Mouse (Mus musculus) intestine, embryonic 14.5 days (tissue): ENCODE data around the gene Pcnx. TPM values are rescaled to one million over a fixed set of nuclear protein-coding genes. Genes with fewer than 3 reads are reported as not detected.

Experiments
- ATAC-seq: fragments of 200-750 bp; cut with Nextera tagmentation; replicated peaks from 2 replicates; pipeline ENCODE4 v1.8.0; 2017; ENCODE audit warnings: low read depth, moderate number of reproducible peaks, moderate TSS enrichment, moderate library complexity; ENCODE audit not compliant: low FRiP score, low TSS enrichment
- DNase-seq: peaks from one replicate; pipeline ENCODE4 v3.0.0-alpha.2; 2018; ENCODE audit warnings: low spot score
- H3K27ac ChIP-seq: fragments of 300-500 bp; sonication (generic); 2 replicates; pipeline ENCODE4 v1.5.1; 2014; ENCODE audit warnings: low read depth, mild to moderate bottlenecking, control low read depth
- H3K27me3 ChIP-seq: fragments of 300-500 bp; sonication (generic); replicated peaks from 2 replicates; pipeline ENCODE4 v1.6.1; 2014; ENCODE audit warnings: low read length, control low read depth; ENCODE audit not compliant: control insufficient read depth, insufficient read depth
- H3K36me3 ChIP-seq: fragments of 300-500 bp; sonication (generic); 2 replicates; pipeline ENCODE4 v1.6.1; 2014; ENCODE audit warnings: low read length, control low read depth; ENCODE audit not compliant: control insufficient read depth, insufficient read depth
- H3K4me1 ChIP-seq: fragments of 300-500 bp; sonication (generic); replicated peaks from 2 replicates; pipeline ENCODE4 v1.6.1; 2014; ENCODE audit warnings: low read length, control low read depth, mixed read lengths; ENCODE audit not compliant: control insufficient read depth, insufficient read depth
- H3K4me2 ChIP-seq: fragments of 300-500 bp; sonication (generic); 2 replicates; pipeline ENCODE4 v1.6.1; 2014; ENCODE audit warnings: low read length
- H3K4me3 ChIP-seq: fragments of 300-500 bp; sonication (generic); 2 replicates; pipeline ENCODE4 v1.5.1; 2014; ENCODE audit warnings: low read depth, low read length, control low read depth, mixed read lengths
- H3K9ac ChIP-seq: fragments of 300-500 bp; sonication (generic); 2 replicates; pipeline ENCODE4 v1.6.1; 2014; ENCODE audit warnings: mild to moderate bottlenecking, low read length
- H3K9me3 ChIP-seq: fragments of 300-500 bp; sonication (generic); 2 replicates; pipeline ENCODE4 v1.6.1; 2016; ENCODE audit warnings: low read length, control low read depth; ENCODE audit not compliant: control insufficient read depth
- WGBS: fragments of 180-500 bp; shearing (Covaris S2); extraction: QIAGEN DNeasy Blood & Tissue Kit; methylation state at CpG from one replicate; pipeline ENCODE4 v1.1.7; 2014; 5-methylcytosine and 5-hydroxymethylcytosine counted together
- polyA plus RNA-seq: library from polyadenylated mRNA; unstranded; fragments of >200 nt; fragmentation: Nextera tagmentation; extraction: Ambion mirVana; gene quantifications from 2 replicates; pipeline ENCODE4 v1.2.1, GENCODE M21; 2014

Pcnx gene
- polyA plus RNA-seq, 1 experiment from 2014 or later, result 18.2 TPM

- Histone ChIP-seq H3K9me3 (no peaks in the 10 kb centered on the region), H3K9ac (no peak overlapping the region), H3K4me2 (peak overlapping the region; percentile 27), H3K36me3 (no peaks in the 10 kb centered on the region), H3K27me3 (no peaks in the 10 kb centered on the region), H3K4me1 (no peaks in the 10 kb centered on the region), H3K4me3 (no peak overlapping the region), H3K27ac (no peak overlapping the region)
- 20% methylated on average over 14 of the region's 14 CpGs for WGBS
- DNase-seq (no peak), ATAC-seq (no peak)
These were observed 14.8 kb upstream of the Pcnx start for GRCm38 (mm10) chr12:81844981-81845380.

DNA sequence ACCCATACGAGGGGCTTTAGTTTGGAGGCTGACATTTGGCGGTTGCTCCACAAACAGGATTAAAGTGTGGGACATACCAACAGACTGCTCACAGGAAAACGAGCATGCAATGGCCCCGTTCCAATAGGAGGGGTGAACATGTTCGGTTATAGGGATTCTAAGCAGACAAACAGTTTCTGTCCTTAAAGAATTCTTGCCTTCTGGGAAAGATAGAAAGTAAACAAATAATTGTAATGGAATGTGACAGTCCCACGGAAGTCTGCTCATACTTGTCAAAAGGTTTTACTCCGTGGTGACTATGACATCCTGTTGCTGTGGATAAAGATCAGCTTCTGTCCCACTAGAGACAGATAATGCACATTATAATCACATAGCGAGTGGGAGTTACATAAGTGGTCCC lies 10.2 kb upstream of the Pcnx start:
- Histone ChIP-seq H3K27me3 (no peaks in the 10 kb centered on the region), H3K27ac (no peak overlapping the region), H3K36me3 (no peaks in the 10 kb centered on the region), H3K4me3 (no peak overlapping the region), H3K4me2 (no peak overlapping the region), H3K4me1 (no peaks in the 10 kb centered on the region), H3K9me3 (no peaks in the 10 kb centered on the region), H3K9ac (no peak overlapping the region)
- ATAC-seq (no peak), DNase-seq (no peak)
- WGBS, result 60% methylated on average over 8 of the region's 8 CpGs

DNA sequence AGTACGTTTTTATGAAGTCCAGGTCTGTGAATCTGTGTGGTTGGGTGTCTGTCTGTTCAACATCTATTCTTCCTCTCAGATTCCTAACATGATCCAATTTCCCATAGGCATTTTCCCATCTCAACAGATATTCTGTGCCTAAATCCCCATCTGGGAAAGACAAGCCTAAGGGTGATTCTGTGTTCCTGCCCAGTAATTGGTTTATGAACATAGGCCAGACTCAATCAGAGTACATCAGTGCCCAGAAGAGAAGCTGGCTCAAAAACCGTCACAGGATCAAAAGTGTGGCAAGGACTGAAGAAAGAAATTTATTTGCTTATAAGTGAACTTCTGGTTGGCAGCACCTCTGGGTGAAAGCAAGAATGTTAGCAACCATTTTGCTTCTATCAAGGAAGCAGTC lies 7.3 kb upstream of the Pcnx start:
- Histone ChIP-seq H3K4me2 (no peak overlapping the region), H3K4me1 (peaks cover 8% of the 10 kb centered on the region), H3K36me3 (no peaks in the 10 kb centered on the region), H3K27ac (peak overlapping the region; percentile 48), H3K27me3 (no peaks in the 10 kb centered on the region), H3K9ac (no peak overlapping the region), H3K4me3 (no peak overlapping the region), H3K9me3 (no peaks in the 10 kb centered on the region)
- ATAC-seq, result no peak
- DNase-seq, result no peak
- WGBS, result 77% methylated on average over 2 of the region's 2 CpGs

- no peak overlapping the region for H3K4me2 ChIP-seq
- H3K36me3 ChIP-seq, result no peaks in the 10 kb centered on the region
- H3K9ac ChIP-seq, result no peak overlapping the region
- 54% methylated on average over 14 of the region's 14 CpGs for WGBS
- H3K27me3 ChIP-seq, result no peaks in the 10 kb centered on the region
- H3K9me3 ChIP-seq, result no peaks in the 10 kb centered on the region
- no peak overlapping the region for H3K4me3 ChIP-seq
- ATAC-seq (no peak), DNase-seq (no peak)
- H3K27ac ChIP-seq, result peak overlapping the region; percentile 48
- H3K4me1 ChIP-seq, result peaks cover 12% of the 10 kb centered on the region
These were observed 6.8 kb upstream of the Pcnx start for GRCm38 (mm10) chr12:81852977-81853376.

GRCm38 (mm10) chr12:81853543-81853942 lies 6.3 kb upstream of the Pcnx start:
- DNase-seq, result no peak
- ATAC-seq, result no peak
- peaks cover 17% of the 10 kb centered on the region for H3K4me1 ChIP-seq
- no peak overlapping the region for H3K4me2 ChIP-seq
- no peak overlapping the region for H3K27ac ChIP-seq
- H3K36me3 ChIP-seq, result no peaks in the 10 kb centered on the region
- WGBS, result 84% methylated on average over 9 of the region's 9 CpGs
- H3K27me3 ChIP-seq, result no peaks in the 10 kb centered on the region
- no peak overlapping the region for H3K9ac ChIP-seq
- no peaks in the 10 kb centered on the region for H3K9me3 ChIP-seq
- no peak overlapping the region for H3K4me3 ChIP-seq

GRCm38 (mm10) chr12:81855031-81855430 lies 4.8 kb upstream of the Pcnx start:
- no peak overlapping the region for H3K9ac ChIP-seq
- H3K4me1 ChIP-seq, result peaks cover 28% of the 10 kb centered on the region
- no peak overlapping the region for H3K4me3 ChIP-seq
- no peak overlapping the region for H3K4me2 ChIP-seq
- H3K27me3 ChIP-seq, result no peaks in the 10 kb centered on the region
- no peak overlapping the region for H3K27ac ChIP-seq
- no peaks in the 10 kb centered on the region for H3K9me3 ChIP-seq
- no peak for ATAC-seq
- 78% methylated on average over 8 of the region's 8 CpGs for WGBS
- no peak for DNase-seq
- H3K36me3 ChIP-seq, result no peaks in the 10 kb centered on the region

- no peak overlapping the region for H3K9ac ChIP-seq
- 64% methylated on average over 4 of the region's 4 CpGs for WGBS
- H3K27me3 ChIP-seq, result no peaks in the 10 kb centered on the region
- no peak overlapping the region for H3K4me3 ChIP-seq
- no peak overlapping the region for H3K27ac ChIP-seq
- H3K36me3 ChIP-seq, result no peaks in the 10 kb centered on the region
- no peaks in the 10 kb centered on the region for H3K9me3 ChIP-seq
- no peak for DNase-seq
- no peak for ATAC-seq
- H3K4me1 ChIP-seq, result peaks cover 32% of the 10 kb centered on the region
- no peak overlapping the region for H3K4me2 ChIP-seq
These were observed 3.1 kb upstream of the Pcnx start for GRCm38 (mm10) chr12:81856696-81857095.

DNA sequence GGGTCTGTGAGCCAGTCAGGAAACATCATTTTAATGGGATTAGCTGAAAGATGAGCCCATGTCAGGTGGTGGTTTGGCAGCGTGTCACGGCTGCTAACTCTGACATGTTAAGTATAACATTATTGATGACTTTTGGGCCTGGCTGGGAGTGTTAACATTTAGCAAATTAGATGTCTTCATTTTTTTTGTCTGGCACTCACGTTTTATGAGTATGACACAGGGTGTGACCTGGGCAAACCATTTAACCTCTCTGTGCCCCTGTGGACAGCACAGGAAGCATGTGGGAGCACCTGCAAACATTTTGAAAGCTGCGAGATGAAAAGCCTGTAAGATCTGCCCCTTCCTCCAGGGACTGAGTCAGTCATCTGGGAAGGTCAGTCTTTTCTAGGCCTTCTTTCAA lies 2.6 kb upstream of the Pcnx start:
- Histone ChIP-seq H3K36me3 (no peaks in the 10 kb centered on the region), H3K9me3 (no peaks in the 10 kb centered on the region), H3K27me3 (no peaks in the 10 kb centered on the region), H3K4me3 (no peak overlapping the region), H3K27ac (no peak overlapping the region; the same call in 1 of the 2 replicates), H3K4me2 (no peak overlapping the region), H3K4me1 (peaks cover 38% of the 10 kb centered on the region), H3K9ac (no peak overlapping the region)
- ATAC-seq (no peak), DNase-seq (no peak)
- 30% methylated on average over 4 of the region's 4 CpGs for WGBS

DNA sequence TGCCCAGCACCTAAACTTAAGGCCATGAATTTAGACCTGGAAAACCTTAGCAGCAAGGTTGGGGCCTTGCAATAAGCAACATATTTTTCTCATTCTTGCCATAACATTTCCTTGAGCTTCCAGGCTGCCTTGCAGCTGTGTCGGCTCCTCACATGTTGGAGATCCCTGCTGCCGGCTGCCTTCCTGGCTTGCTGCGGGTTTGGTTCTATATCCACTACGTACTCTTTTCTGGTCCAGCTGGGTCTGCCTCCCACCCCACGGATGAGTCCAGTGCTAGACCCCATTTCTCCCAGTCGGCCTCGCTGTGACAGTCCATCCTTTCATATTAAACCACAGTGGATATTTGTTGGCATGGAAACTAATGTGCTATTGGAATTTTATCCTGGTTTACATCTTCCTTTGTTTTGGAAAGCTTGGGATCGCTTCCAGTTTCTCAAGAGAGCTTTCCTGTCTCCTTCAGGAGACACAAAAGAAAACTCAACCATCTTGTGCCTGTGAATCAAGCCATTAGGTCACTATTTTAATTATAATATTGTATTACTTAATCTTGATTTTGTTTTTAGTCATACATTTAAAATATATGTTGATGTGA lies 1.7 kb upstream of the Pcnx start:
- H3K4me1 ChIP-seq, result peaks cover 46% of the 10 kb centered on the region
- H3K27me3 ChIP-seq, result no peaks in the 10 kb centered on the region
- no peak for ATAC-seq
- no peak overlapping the region for H3K4me3 ChIP-seq
- peak overlapping the region; percentile 15 for H3K4me2 ChIP-seq
- 34% methylated on average over 8 of the region's 8 CpGs for WGBS
- H3K36me3 ChIP-seq, result no peaks in the 10 kb centered on the region
- no peaks in the 10 kb centered on the region for H3K9me3 ChIP-seq
- peak; percentile 65 for DNase-seq
- H3K27ac ChIP-seq, result peak overlapping the region; percentile 47; the same call in 1 of the 2 replicates
- no peak overlapping the region for H3K9ac ChIP-seq
